Mouse (Mus musculus) forebrain, embryonic 15.5 days (tissue): ENCODE data around the gene Syt9. TPM values are rescaled to one million over a fixed set of nuclear protein-coding genes. Genes with fewer than 3 reads are reported as not detected.

ENCODE experiments used
- ATAC-seq: fragments of 200-750 bp; cut with Nextera tagmentation; replicated peaks from 2 replicates; pipeline ENCODE4 v1.8.0; 2017; ENCODE audit warnings: mild to moderate bottlenecking, moderate TSS enrichment, moderate library complexity
- H3K27ac ChIP-seq: fragments of 300-500 bp; sonication (generic); replicated peaks from 2 replicates; pipeline ENCODE4 v1.5.1; 2015; ENCODE audit warnings: mild to moderate bottlenecking, inconsistent platforms
- H3K27me3 ChIP-seq: fragments of 300-500 bp; sonication (generic); 2 replicates; pipeline ENCODE4 v1.6.1; 2015; ENCODE audit warnings: inconsistent platforms
- H3K36me3 ChIP-seq: fragments of 300-500 bp; sonication (generic); 2 replicates; pipeline ENCODE4 v1.6.1; 2015; ENCODE audit warnings: mild to moderate bottlenecking, inconsistent platforms
- H3K4me1 ChIP-seq: fragments of 300-500 bp; sonication (generic); 2 replicates; pipeline ENCODE4 v1.6.1; 2015; ENCODE audit warnings: inconsistent platforms
- H3K4me2 ChIP-seq: fragments of 300-500 bp; sonication (generic); replicated peaks from 2 replicates; pipeline ENCODE4 v1.6.1; 2015; ENCODE audit warnings: mild to moderate bottlenecking, inconsistent platforms
- H3K4me3 ChIP-seq: fragments of 300-500 bp; sonication (generic); 2 replicates; pipeline ENCODE4 v1.5.1; 2015; ENCODE audit warnings: mild to moderate bottlenecking, inconsistent platforms
- H3K9ac ChIP-seq: fragments of 300-500 bp; sonication (generic); replicated peaks from 2 replicates; pipeline ENCODE4 v1.6.1; 2015; ENCODE audit warnings: mild to moderate bottlenecking, inconsistent platforms
- H3K9me3 ChIP-seq: fragments of 300-500 bp; sonication (generic); 2 replicates; pipeline ENCODE4 v1.6.1; 2016; ENCODE audit warnings: inconsistent platforms
- WGBS: fragments of 180-500 bp; shearing (Covaris S2); methylation state at CpG from one replicate; pipeline ENCODE4 v1.1.7; 2015; ENCODE audit warnings: mixed read lengths; 5-methylcytosine and 5-hydroxymethylcytosine counted together
- polyA plus RNA-seq: library from polyadenylated mRNA; unstranded; fragments of >200 nt; fragmentation: Nextera tagmentation; extraction: Ambion mirVana; gene quantifications from 2 replicates; pipeline ENCODE4 v1.2.1, GENCODE M21; 2015

Syt9 gene
- polyA plus RNA-seq, result 5.3 and 7.6 TPM in 2 replicates

GRCm38 (mm10) chr7:107370232-107371125, at the start of gene Syt9:
Syt9 (plus strand) TSS chr7:107370728.
- H3K9ac ChIP-seq, result peak within 1 kb of the TSS; percentile 62
- H3K27me3 ChIP-seq, result no peaks in the 10 kb centered on the region; the same call in 1 of the 2 replicates
- 0 out of 2 replicates have a peak within 1 kb of the TSS, but pooled peaks have one; percentile 23 for H3K27ac ChIP-seq
- ATAC-seq, result peak; percentile 91
- H3K4me1 ChIP-seq, result peaks cover 16% of the 10 kb centered on the region
- H3K4me2 ChIP-seq, result peak within 1 kb of the TSS; percentile 98
- no peaks in the 10 kb centered on the region for H3K36me3 ChIP-seq
- H3K9me3 ChIP-seq, result no peaks in the 10 kb centered on the region
- WGBS, result under 1% methylated on average over 86 of the region's 102 CpGs
- H3K4me3 ChIP-seq, result peak within 1 kb of the TSS; percentile 79

DNA sequence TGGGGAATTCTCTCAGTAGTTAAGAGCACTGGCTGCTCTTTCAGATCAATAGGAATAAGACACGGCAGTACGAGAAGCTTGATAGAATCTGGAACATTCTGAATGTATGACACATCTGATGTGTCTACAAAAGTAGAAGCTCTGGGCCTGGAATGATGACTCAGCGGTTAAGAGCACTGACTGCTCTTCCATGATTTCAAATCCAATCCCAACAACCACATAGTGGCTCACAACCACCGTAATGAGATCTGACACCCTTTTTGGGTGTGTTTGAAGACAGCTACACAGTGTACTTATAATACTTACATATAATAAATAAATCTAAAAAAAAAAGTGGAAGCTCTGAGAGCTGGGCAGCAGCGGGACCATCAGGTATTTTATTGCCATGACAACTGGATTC, 31.5 kb upstream of the Syt9 start:
- ATAC-seq, result no peak
- H3K9ac ChIP-seq, result no peak overlapping the region
- no peak overlapping the region for H3K27ac ChIP-seq
- H3K4me3 ChIP-seq, result no peak overlapping the region
- no peaks in the 10 kb centered on the region for H3K27me3 ChIP-seq
- H3K4me2 ChIP-seq, result no peak overlapping the region
- H3K9me3 ChIP-seq, result no peaks in the 10 kb centered on the region
- H3K4me1 ChIP-seq, result peaks cover 6% of the 10 kb centered on the region; the same call in 1 of the 2 replicates
- no peaks in the 10 kb centered on the region for H3K36me3 ChIP-seq
- 92% methylated on average over 5 of the region's 5 CpGs for WGBS

DNA sequence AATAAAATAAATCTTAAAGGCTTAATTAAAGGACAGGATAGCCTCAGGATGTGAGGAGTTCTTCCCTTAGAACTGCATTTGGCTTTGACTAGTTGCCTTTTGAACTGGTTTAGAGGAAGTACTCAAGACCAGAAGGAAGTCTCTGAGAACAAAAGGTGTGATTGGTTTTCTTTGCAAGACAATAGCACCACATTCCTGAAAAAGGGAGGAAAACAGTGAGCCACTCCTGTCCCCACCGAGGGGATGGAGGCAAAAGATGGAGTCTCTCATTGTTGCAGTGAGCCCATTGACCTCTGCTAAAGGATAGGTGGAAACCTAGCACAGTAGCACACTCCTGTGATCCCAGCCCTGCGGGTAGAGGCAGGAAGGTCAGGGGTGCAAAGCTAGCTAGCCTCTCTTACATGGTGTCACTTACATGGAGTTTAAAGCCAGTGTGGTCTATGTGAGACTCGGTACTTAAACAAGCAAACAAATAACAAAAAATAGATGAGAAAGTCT, 30.9 kb upstream of the Syt9 start:
- Histone ChIP-seq H3K27ac (no peak overlapping the region), H3K9ac (no peak overlapping the region), H3K27me3 (no peaks in the 10 kb centered on the region), H3K4me1 (peaks cover 6% of the 10 kb centered on the region; the same call in 1 of the 2 replicates), H3K4me3 (no peak overlapping the region), H3K9me3 (no peaks in the 10 kb centered on the region), H3K4me2 (no peak overlapping the region), H3K36me3 (no peaks in the 10 kb centered on the region)
- no peak for ATAC-seq
- 50% methylated on average over 3 of the region's 3 CpGs for WGBS

DNA sequence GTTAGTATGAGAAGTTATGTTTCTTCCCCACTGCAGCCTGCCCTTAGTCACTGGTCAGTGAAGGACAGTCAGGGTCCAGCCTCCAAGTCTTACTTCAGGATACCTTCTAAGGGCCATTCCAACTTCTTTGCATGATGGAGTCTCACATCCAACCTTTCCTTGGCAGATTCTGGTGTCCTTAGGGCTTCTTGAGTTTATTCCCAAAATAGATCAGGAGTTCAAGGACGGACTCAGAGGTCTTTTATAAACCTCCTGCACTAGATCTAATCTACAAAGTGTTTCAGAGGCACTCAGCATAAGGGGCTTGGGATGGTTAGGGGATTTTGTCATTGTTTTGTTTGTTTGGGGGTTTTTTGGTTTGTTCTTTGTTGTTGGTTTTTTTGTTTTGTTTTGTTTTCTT, 30.3 kb upstream of the Syt9 start:
- WGBS, result 74% methylated on average over 1 of the region's 1 CpGs
- Histone ChIP-seq H3K36me3 (no peaks in the 10 kb centered on the region), H3K4me1 (peaks cover 6% of the 10 kb centered on the region; the same call in 1 of the 2 replicates), H3K9ac (no peak overlapping the region), H3K4me3 (no peak overlapping the region), H3K4me2 (no peak overlapping the region), H3K27me3 (no peaks in the 10 kb centered on the region), H3K27ac (no peak overlapping the region), H3K9me3 (no peaks in the 10 kb centered on the region)
- no peak for ATAC-seq

- Histone ChIP-seq H3K4me1 (peaks cover 6% of the 10 kb centered on the region; the same call in 1 of the 2 replicates), H3K4me2 (no peak overlapping the region), H3K36me3 (no peaks in the 10 kb centered on the region), H3K27me3 (no peaks in the 10 kb centered on the region), H3K27ac (no peak overlapping the region), H3K9me3 (no peaks in the 10 kb centered on the region), H3K4me3 (no peak overlapping the region), H3K9ac (no peak overlapping the region)
- WGBS, result 25% methylated on average over 8 of the region's 8 CpGs
- peak; percentile 81 for ATAC-seq
These were observed 28.9 kb upstream of the Syt9 start for GRCm38 (mm10) chr7:107341519-107342190.

DNA sequence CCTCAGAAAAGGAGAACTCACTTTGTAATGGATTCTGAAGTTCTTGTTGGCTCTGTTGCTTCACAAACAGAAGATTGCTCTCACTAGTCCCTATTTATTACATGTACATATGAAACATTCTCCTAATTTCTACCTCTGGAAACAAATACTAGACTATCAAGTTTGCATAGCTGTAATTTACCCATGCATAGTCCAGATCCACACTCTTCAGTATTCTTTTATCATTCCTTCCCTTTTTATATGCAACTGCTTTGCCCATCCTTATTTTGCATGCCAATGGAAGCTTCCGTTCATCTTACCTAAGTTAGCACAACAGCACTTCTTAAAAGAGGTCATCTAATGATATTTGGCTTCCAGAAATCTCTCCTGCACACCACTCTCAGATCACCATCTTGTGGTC, 21.3 kb upstream of the Syt9 start:
- Histone ChIP-seq H3K4me2 (no peak overlapping the region), H3K4me1 (no peaks in the 10 kb centered on the region), H3K9me3 (no peaks in the 10 kb centered on the region), H3K36me3 (no peaks in the 10 kb centered on the region), H3K27ac (no peak overlapping the region), H3K9ac (no peak overlapping the region), H3K27me3 (no peaks in the 10 kb centered on the region), H3K4me3 (no peak overlapping the region)
- 88% methylated on average over 1 of the region's 1 CpGs for WGBS
- no peak for ATAC-seq

DNA sequence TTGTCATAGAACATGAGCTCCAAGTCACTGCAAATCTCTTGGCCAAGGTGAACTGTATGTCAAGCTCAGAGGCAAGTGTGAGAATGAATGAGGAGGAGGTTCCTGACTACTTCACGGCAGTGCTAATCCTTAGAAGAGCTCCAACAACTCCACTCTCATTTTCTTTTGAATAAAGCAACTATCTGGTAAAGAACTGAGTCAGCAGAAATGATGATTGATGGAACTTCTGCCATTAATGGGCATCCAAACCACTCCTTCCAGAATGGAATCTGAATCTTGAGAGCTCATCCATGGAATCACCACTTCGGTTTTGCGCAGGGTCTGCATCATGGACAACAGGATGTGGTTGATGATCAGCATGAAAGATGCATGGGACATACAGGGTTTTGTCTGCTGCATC, 8.4 kb upstream of the Syt9 start:
- Histone ChIP-seq H3K4me1 (no peaks in the 10 kb centered on the region), H3K9ac (no peak overlapping the region), H3K27ac (no peak overlapping the region), H3K4me3 (no peak overlapping the region), H3K4me2 (no peak overlapping the region), H3K36me3 (no peaks in the 10 kb centered on the region), H3K9me3 (no peaks in the 10 kb centered on the region), H3K27me3 (no peaks in the 10 kb centered on the region)
- 93% methylated on average over 3 of the region's 3 CpGs for WGBS
- ATAC-seq, result no peak

- Histone ChIP-seq H3K27ac (no peak overlapping the region), H3K9ac (no peak overlapping the region), H3K4me3 (no peak overlapping the region), H3K36me3 (no peaks in the 10 kb centered on the region), H3K27me3 (no peaks in the 10 kb centered on the region), H3K4me2 (no peak overlapping the region), H3K9me3 (no peaks in the 10 kb centered on the region), H3K4me1 (no peaks in the 10 kb centered on the region)
- 52% methylated on average over 3 of the region's 3 CpGs for WGBS
- peak; percentile 57 for ATAC-seq
These were observed 7.9 kb upstream of the Syt9 start for GRCm38 (mm10) chr7:107362634-107363033.

DNA sequence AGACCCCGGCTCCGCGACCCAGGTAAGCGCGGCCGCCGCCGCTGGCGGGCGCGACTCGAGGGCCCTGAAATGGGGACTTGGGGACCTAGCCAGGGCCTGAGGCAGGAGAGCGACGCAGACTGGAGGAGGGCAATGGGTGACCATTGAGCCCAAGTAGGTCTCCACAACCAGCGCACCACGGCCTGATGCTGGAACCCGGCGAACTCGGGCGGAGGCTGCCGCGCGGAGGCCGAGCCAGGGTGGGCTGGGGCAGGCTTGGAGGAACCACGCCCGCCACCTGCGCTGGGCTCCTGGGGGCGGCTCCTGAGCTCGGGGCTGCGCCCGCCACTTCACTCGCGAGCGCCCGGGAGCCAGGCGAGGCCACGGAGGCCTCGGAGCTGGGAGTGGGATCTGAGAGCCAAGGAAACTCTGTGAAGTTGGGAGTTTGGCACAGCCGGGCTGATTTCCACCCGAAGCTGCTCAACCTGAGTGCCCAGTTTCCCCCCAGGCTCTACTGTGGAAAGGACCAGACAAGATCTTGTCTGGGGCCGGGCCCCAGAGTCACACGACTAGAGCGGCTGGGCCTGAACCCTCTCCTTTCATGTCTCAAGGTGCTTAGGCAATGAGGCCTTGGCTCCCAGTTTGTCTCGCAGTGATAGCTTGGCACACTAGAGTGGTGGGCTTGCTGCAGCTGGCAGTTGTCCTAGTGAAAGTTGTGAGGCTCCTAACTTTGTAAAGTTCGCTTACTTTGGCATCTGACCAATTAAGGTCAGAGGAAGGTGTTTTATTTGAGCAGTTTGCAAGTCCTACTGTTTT, 795 bp downstream of the Syt9 start:
- H3K27ac ChIP-seq, result no peak overlapping the region
- no peaks in the 10 kb centered on the region for H3K36me3 ChIP-seq
- H3K9me3 ChIP-seq, result no peaks in the 10 kb centered on the region
- H3K4me2 ChIP-seq, result peak overlapping the region; percentile 98
- no peaks in the 10 kb centered on the region; the same call in 1 of the 2 replicates for H3K27me3 ChIP-seq
- peak overlapping the region; percentile 62 for H3K9ac ChIP-seq
- H3K4me3 ChIP-seq, result peak overlapping the region; percentile 79
- H3K4me1 ChIP-seq, result peaks cover 16% of the 10 kb centered on the region
- WGBS, result 3% methylated on average over 45 of the region's 45 CpGs
- peak; percentile 63 for ATAC-seq

DNA sequence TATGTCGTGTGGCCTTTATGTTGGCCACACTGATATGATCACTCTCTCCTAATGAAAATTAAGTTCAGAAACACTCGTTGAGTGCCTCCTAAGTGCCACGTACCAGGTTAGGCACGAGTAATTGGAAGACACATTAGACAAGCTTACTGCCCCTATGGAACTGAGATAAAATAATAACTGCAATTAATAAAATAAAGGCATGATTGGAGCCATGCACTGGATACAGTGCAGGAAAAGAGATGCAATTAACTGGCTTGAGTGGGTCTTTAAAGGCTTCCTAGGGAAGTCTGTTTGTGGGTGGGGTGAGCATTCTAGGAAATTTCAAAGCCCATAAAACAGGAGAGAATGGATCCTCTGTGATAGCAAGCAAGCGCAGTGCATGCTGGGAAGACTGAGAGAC, 10.0 kb downstream of the Syt9 start:
- Histone ChIP-seq H3K36me3 (no peaks in the 10 kb centered on the region), H3K9ac (no peak overlapping the region), H3K9me3 (no peaks in the 10 kb centered on the region), H3K4me1 (peaks cover 2% of the 10 kb centered on the region; the same call in 1 of the 2 replicates), H3K4me2 (no peak overlapping the region), H3K4me3 (no peak overlapping the region), H3K27ac (no peak overlapping the region), H3K27me3 (no peaks in the 10 kb centered on the region)
- 77% methylated on average over 5 of the region's 5 CpGs for WGBS
- no peak for ATAC-seq

- H3K4me3 ChIP-seq, result no peak overlapping the region
- H3K27ac ChIP-seq, result no peak overlapping the region
- no peak overlapping the region for H3K9ac ChIP-seq
- no peak overlapping the region for H3K4me2 ChIP-seq
- no peaks in the 10 kb centered on the region for H3K36me3 ChIP-seq
- H3K27me3 ChIP-seq, result no peaks in the 10 kb centered on the region
- ATAC-seq, result no peak
- no peaks in the 10 kb centered on the region for H3K4me1 ChIP-seq
- no peaks in the 10 kb centered on the region for H3K9me3 ChIP-seq
These were observed 19.1 kb downstream of the Syt9 start for GRCm38 (mm10) chr7:107389604-107390003.
